Mouse (Mus musculus): Measurements from ENCODE around the gene Ngrn.

DNA sequence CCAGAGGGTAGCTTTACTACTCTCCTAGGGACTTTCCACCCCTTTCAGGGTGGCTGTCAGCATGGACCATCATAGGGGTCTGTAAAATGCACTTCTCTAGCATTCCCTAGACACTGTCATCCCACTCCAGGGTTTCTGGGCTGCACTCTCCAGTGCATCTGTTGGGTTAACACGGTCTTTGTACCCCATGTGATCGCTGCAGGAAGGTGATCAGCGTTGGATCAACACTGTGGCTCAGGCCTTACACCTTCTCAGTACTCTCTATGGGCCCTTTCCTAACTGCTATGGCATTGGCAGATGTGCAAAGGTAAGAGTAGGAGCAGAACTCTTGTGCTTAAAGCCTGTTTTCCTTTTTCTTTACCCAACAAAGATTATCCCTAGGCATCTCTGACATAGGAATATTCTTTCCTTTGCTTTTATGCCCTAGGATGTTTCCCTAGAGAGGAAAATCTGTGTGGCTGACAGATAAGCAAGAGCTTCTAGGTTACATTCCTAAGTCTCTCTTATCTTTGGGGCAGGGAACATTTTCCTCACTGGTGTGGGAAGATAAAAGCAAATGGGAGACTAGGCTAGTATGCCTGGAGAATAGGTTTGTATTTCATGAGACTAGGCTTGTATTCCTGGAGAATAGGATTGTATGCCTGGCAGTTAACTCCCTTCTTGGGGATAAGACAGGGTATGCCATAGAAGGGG lies 22.4 kb downstream of the Ngrn start:
- TF ChIP-seq POLR2A (IDR thresholded peaks at IDR 0.05; ENCODE audit: borderline replicate concordance, low read depth, low read length) (no peak), CTCF (IDR thresholded peaks at IDR 0.05; ENCODE audit: low read depth, low read length) (no peak)
